7 mouse cellular contexts compared by ENCODE assay signal in the genomic region with DNA sequence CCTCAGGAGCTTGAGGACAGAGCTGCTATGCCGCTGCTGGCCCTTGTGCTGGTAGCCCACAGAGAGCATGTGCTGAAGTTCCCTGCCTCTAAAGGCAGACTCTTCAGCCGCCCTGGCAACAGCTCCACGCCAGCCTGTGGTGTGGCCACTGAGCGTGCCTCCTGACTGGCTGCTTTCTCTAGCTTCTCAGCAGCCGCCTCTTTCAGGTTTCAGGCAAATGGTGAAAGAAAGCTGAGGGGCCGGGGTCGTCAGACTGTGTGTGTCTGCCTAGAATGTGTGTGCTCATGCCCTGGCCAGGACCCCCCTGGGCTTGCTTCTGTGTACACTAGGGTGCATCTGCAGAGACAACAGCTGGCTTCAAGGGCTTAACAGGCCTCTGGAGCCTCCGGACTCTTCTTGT.
DNase-seq lines count a peak whose midpoint lies in the region; ATAC-seq lines count a peak whose summit lies in the region.

No protein-coding gene starts in this region.

- no peaks in the 10 kb centered on the region for H3K9me3 ChIP-seq in midbrain, embryonic 12.5 days

- WGBS in midbrain, embryonic 12.5 days: 8% methylated on average over 8 of the region's 8 CpGs

- no peaks in the 10 kb centered on the region for H3K27me3 ChIP-seq in midbrain, embryonic 12.5 days

- DNase-seq in right cerebral cortex, postnatal 10 days (ENCODE audit: low spot score in 2 of 2): peak; percentile 74 to 77
- no peak for DNase-seq in right cerebral cortex, postnatal 36 days (ENCODE audit: low spot score in 2 of 2)
- peak; percentile 33 for DNase-seq in embryo, embryonic 9.5 days (ENCODE audit: extremely low spot score)
- no peak for DNase-seq in thymus, adult 18-20 months
- DNase-seq in adrenal gland, adult 8-10 months: no peak

- ATAC-seq in hematopoietic stem cell, adult 5-6 weeks (replicated peaks in 1 of 2; ENCODE audit: insufficient read depth in 1 of 2, low FRiP score in 2 of 2, low TSS enrichment in 1 of 2, low read depth in 1 of 2, poor library complexity in 2 of 2, severe bottlenecking in 2 of 2): peak; percentile 30 to 44; a peak in 3 of 4 replicates
- peak; percentile 59 for ATAC-seq in midbrain, embryonic 12.5 days (ENCODE audit: low FRiP score, low read depth)

- peaks cover 84% of the 10 kb centered on the region for H3K4me1 ChIP-seq in midbrain, embryonic 12.5 days

- H3K4me3 ChIP-seq in midbrain, embryonic 12.5 days: no peak overlapping the region

- peak overlapping the region; percentile 5; the same call in 1 of the 2 replicates for H3K4me2 ChIP-seq in midbrain, embryonic 12.5 days (replicated peaks)

- H3K9ac ChIP-seq in midbrain, embryonic 12.5 days (replicated peaks): 0 out of 2 replicates have a peak overlapping the region, but pooled peaks have one; percentile 35

- no peaks in the 10 kb centered on the region for H3K36me3 ChIP-seq in midbrain, embryonic 12.5 days

- H3K27ac ChIP-seq in midbrain, embryonic 12.5 days (replicated peaks): peak overlapping the region; percentile 70

Comparison
In these comparisons a context has a peak if more than half of its experiments do, and no peak if none do; other contexts are left out.
1. DNase-seq: peak in right cerebral cortex, postnatal 10 days (2 of 2) and embryo, embryonic 9.5 days (single experiment); none in right cerebral cortex, postnatal 36 days (0 of 2), thymus, adult 18-20 months (0 of 2) and adrenal gland, adult 8-10 months (single experiment).